Mouse (Mus musculus): Measurements from ENCODE around the gene Rai14. TPM values are rescaled to one million over a fixed set of nuclear protein-coding genes. Genes with fewer than 3 reads are reported as not detected.

Gene Rai14
- polyA plus RNA-seq, 1 experiment from 2014 or later = 64.8 TPM

- no peaks in the 10 kb centered on the region for H3K9me3 ChIP-seq (replicated peaks)
- H3K4me3 ChIP-seq = no peak overlapping the region
- H3K36me3 ChIP-seq = peaks cover 33% of the 10 kb centered on the region
- no peak for DNase-seq (ENCODE audit: low spot score)
- peaks cover 84% of the 10 kb centered on the region for H3K4me1 ChIP-seq
- WGBS = 39% methylated on average over 4 of the region's 4 CpGs
- no peaks in the 10 kb centered on the region for H3K27me3 ChIP-seq (ENCODE audit: low read depth, poor library complexity, severe bottlenecking)
- peak overlapping the region; percentile 93 for H3K27ac ChIP-seq
These were observed 81.0 kb downstream of the Rai14 start for GRCm38 (mm10) chr15:10633381-10633780.

- DNase-seq (ENCODE audit: low spot score) = no peak
- Histone ChIP-seq H3K27ac (peak overlapping the region; percentile 93), H3K27me3 (ENCODE audit: low read depth, poor library complexity, severe bottlenecking) (no peaks in the 10 kb centered on the region), H3K4me3 (no peak overlapping the region), H3K36me3 (peaks cover 32% of the 10 kb centered on the region), H3K4me1 (peaks cover 84% of the 10 kb centered on the region), H3K9me3 (replicated peaks) (no peaks in the 10 kb centered on the region)
- 68% methylated on average over 9 of the region's 9 CpGs for WGBS
These were observed 81.8 kb downstream of the Rai14 start for GRCm38 (mm10) chr15:10632581-10632980.

- H3K27me3 ChIP-seq (ENCODE audit: low read depth, poor library complexity, severe bottlenecking) = no peaks in the 10 kb centered on the region
- peak overlapping the region; percentile 93 for H3K27ac ChIP-seq
- 95% methylated on average over 8 of the region's 8 CpGs for WGBS
- H3K4me3 ChIP-seq = no peak overlapping the region
- H3K4me1 ChIP-seq = peaks cover 86% of the 10 kb centered on the region
- H3K9me3 ChIP-seq (replicated peaks) = no peaks in the 10 kb centered on the region
- no peak for DNase-seq (ENCODE audit: low spot score)
- H3K36me3 ChIP-seq = peaks cover 37% of the 10 kb centered on the region
These were observed 82.4 kb downstream of the Rai14 start for GRCm38 (mm10) chr15:10632060-10632459.

- Histone ChIP-seq H3K4me1 (peaks cover 87% of the 10 kb centered on the region), H3K4me3 (no peak overlapping the region), H3K36me3 (peaks cover 37% of the 10 kb centered on the region), H3K27ac (peak overlapping the region; percentile 93; the same call in 1 of the 2 replicates), H3K27me3 (ENCODE audit: low read depth, poor library complexity, severe bottlenecking) (no peaks in the 10 kb centered on the region), H3K9me3 (replicated peaks) (no peaks in the 10 kb centered on the region)
- no peak for DNase-seq (ENCODE audit: low spot score)
- 94% methylated on average over 5 of the region's 5 CpGs for WGBS
These were observed 82.9 kb downstream of the Rai14 start for GRCm38 (mm10) chr15:10631541-10631940.

GRCm38 (mm10) chr15:10628980-10629346 is 85.5 kb downstream of the Rai14 start:
- 58% methylated on average over 6 of the region's 6 CpGs for WGBS
- H3K4me1 ChIP-seq = peaks cover 90% of the 10 kb centered on the region
- DNase-seq (ENCODE audit: low spot score) = no peak
- H3K9me3 ChIP-seq (replicated peaks) = no peaks in the 10 kb centered on the region
- peak overlapping the region; percentile 83 for H3K27ac ChIP-seq
- no peaks in the 10 kb centered on the region for H3K27me3 ChIP-seq (ENCODE audit: low read depth, poor library complexity, severe bottlenecking)
- peaks cover 41% of the 10 kb centered on the region for H3K36me3 ChIP-seq
- no peak overlapping the region for H3K4me3 ChIP-seq

- Histone ChIP-seq H3K9me3 (replicated peaks) (no peaks in the 10 kb centered on the region), H3K36me3 (peaks cover 41% of the 10 kb centered on the region), H3K4me1 (peaks cover 90% of the 10 kb centered on the region), H3K4me3 (no peak overlapping the region), H3K27me3 (ENCODE audit: low read depth, poor library complexity, severe bottlenecking) (no peaks in the 10 kb centered on the region), H3K27ac (peak overlapping the region; percentile 83)
- DNase-seq (ENCODE audit: low spot score) = peak; percentile 62
- WGBS = 34% methylated on average over 16 of the region's 16 CpGs
These were observed 86.1 kb downstream of the Rai14 start for GRCm38 (mm10) chr15:10628131-10628979.

- Histone ChIP-seq H3K4me3 (no peak overlapping the region), H3K27ac (peak overlapping the region; percentile 39), H3K27me3 (ENCODE audit: low read depth, poor library complexity, severe bottlenecking) (no peaks in the 10 kb centered on the region), H3K36me3 (peaks cover 42% of the 10 kb centered on the region), H3K4me1 (peaks cover 65% of the 10 kb centered on the region), H3K9me3 (replicated peaks) (no peaks in the 10 kb centered on the region)
- DNase-seq (ENCODE audit: low spot score) = no peak
- 35% methylated on average over 10 of the region's 10 CpGs for WGBS
These were observed 90.7 kb downstream of the Rai14 start for GRCm38 (mm10) chr15:10623571-10624227.

- no peak for DNase-seq (ENCODE audit: low spot score)
- Histone ChIP-seq H3K27ac (no peak overlapping the region), H3K4me3 (no peak overlapping the region), H3K9me3 (replicated peaks) (no peaks in the 10 kb centered on the region), H3K36me3 (peaks cover 44% of the 10 kb centered on the region), H3K27me3 (ENCODE audit: low read depth, poor library complexity, severe bottlenecking) (no peaks in the 10 kb centered on the region), H3K4me1 (peaks cover 41% of the 10 kb centered on the region)
- WGBS = 92% methylated on average over 8 of the region's 8 CpGs
These were observed 93.2 kb downstream of the Rai14 start for GRCm38 (mm10) chr15:10621194-10621593.

GRCm38 (mm10) chr15:10619678-10620077 is 94.7 kb downstream of the Rai14 start:
- no peaks in the 10 kb centered on the region for H3K27me3 ChIP-seq (ENCODE audit: low read depth, poor library complexity, severe bottlenecking)
- H3K36me3 ChIP-seq = peaks cover 42% of the 10 kb centered on the region
- 97% methylated on average over 3 of the region's 3 CpGs for whole genome bisulfite sequencing
- H3K9me3 ChIP-seq (replicated peaks) = no peaks in the 10 kb centered on the region
- no peak overlapping the region for H3K4me3 ChIP-seq
- DNase-seq (ENCODE audit: low spot score) = no peak
- H3K27ac ChIP-seq = no peak overlapping the region
- peaks cover 37% of the 10 kb centered on the region for H3K4me1 ChIP-seq

GRCm38 (mm10) chr15:10618276-10618675 is 96.1 kb downstream of the Rai14 start:
- Histone ChIP-seq H3K4me3 (no peak overlapping the region), H3K27me3 (ENCODE audit: low read depth, poor library complexity, severe bottlenecking) (no peaks in the 10 kb centered on the region), H3K4me1 (peaks cover 30% of the 10 kb centered on the region), H3K27ac (no peak overlapping the region), H3K9me3 (replicated peaks) (no peaks in the 10 kb centered on the region), H3K36me3 (peaks cover 50% of the 10 kb centered on the region)
- 93% methylated on average over 2 of the region's 2 CpGs for WGBS
- DNase-seq (ENCODE audit: low spot score) = no peak

- Histone ChIP-seq H3K27ac (peak overlapping the region; percentile 44; the same call in 1 of the 2 replicates), H3K9me3 (replicated peaks) (no peaks in the 10 kb centered on the region), H3K36me3 (peaks cover 37% of the 10 kb centered on the region), H3K27me3 (ENCODE audit: low read depth, poor library complexity, severe bottlenecking) (no peaks in the 10 kb centered on the region), H3K4me1 (peaks cover 25% of the 10 kb centered on the region), H3K4me3 (no peak overlapping the region)
- WGBS = 47% methylated on average over 6 of the region's 6 CpGs
- DNase-seq (ENCODE audit: low spot score) = no peak
These were observed 98.4 kb downstream of the Rai14 start for GRCm38 (mm10) chr15:10616001-10616400.

GRCm38 (mm10) chr15:10611040-10611439 is 103.4 kb downstream of the Rai14 start:
- DNase-seq (ENCODE audit: low spot score) = no peak
- H3K9me3 ChIP-seq (replicated peaks) = no peaks in the 10 kb centered on the region
- WGBS = 91% methylated on average over 9 of the region's 9 CpGs
- no peak overlapping the region for H3K27ac ChIP-seq
- peaks cover 41% of the 10 kb centered on the region for H3K36me3 ChIP-seq
- H3K4me1 ChIP-seq = peaks cover 24% of the 10 kb centered on the region
- no peaks in the 10 kb centered on the region for H3K27me3 ChIP-seq (ENCODE audit: low read depth, poor library complexity, severe bottlenecking)
- no peak overlapping the region for H3K4me3 ChIP-seq

GRCm38 (mm10) chr15:10609107-10609506 is 105.3 kb downstream of the Rai14 start:
- H3K27me3 ChIP-seq (ENCODE audit: low read depth, poor library complexity, severe bottlenecking) = no peaks in the 10 kb centered on the region
- peak overlapping the region; percentile 27; the same call in 1 of the 2 replicates for H3K27ac ChIP-seq
- no peak overlapping the region for H3K4me3 ChIP-seq
- no peak for DNase-seq (ENCODE audit: low spot score)
- peaks cover 9% of the 10 kb centered on the region for H3K4me1 ChIP-seq
- 92% methylated on average over 4 of the region's 4 CpGs for WGBS
- H3K9me3 ChIP-seq (replicated peaks) = 0 out of 2 replicates have a peak, but pooled peaks cover 3% of the 10 kb centered on the region
- peaks cover 54% of the 10 kb centered on the region for H3K36me3 ChIP-seq
